Mouse (Mus musculus): ENCODE results near the gene P4ha1. TPM values are rescaled to one million over a fixed set of nuclear protein-coding genes. Genes with fewer than 3 reads are reported as not detected.
"Not testable (repeated sequence)": the region's sequence is repeated elsewhere in the genome, so short reads cannot be mapped to it uniquely, and the experiment has no call there.

The P4ha1 gene
- polyA plus RNA-seq, 1 experiment from 2014 or later = 44.6 TPM

DNA sequence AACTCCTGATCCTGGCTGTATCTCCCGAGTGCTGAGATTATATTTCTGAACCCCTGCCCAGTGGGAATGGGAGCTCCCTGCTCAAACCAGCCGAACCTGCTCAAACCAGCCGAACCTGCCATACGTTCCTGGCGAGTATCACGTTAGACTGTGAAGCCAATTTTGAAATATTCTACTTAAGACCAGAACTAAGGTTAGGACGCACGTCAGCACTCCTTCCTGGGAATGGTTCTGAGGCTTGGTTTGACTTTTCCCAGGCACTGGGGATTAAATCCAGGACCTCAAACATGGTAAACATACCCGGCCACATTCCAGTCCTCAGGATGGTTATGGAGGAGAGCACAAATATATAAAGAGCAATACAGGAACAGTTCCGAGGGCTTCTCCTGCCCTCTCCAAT is 54.8 kb downstream of the P4ha1 start:
- 91% methylated on average over 10 of the region's 10 CpGs for WGBS
- no peaks in the 10 kb centered on the region for H3K27me3 ChIP-seq (ENCODE audit: control insufficient read depth, insufficient read depth, low read length)
- no peak for ATAC-seq (ENCODE audit: low FRiP score)
- no peak overlapping the region for H3K9ac ChIP-seq (ENCODE audit: low read depth, low read length)
- no peak overlapping the region for H3K4me3 ChIP-seq (ENCODE audit: low read depth, low read length)
- no peaks in the 10 kb centered on the region for H3K4me1 ChIP-seq (replicated peaks; ENCODE audit: control insufficient read depth, insufficient read depth, low read length)
- no peak overlapping the region for H3K4me2 ChIP-seq (replicated peaks; ENCODE audit: low read depth, low read length)
- no peak for DNase-seq (ENCODE audit: low spot score)
- no peak overlapping the region for H3K27ac ChIP-seq (ENCODE audit: low read depth, low read length)
- no peaks in the 10 kb centered on the region for H3K9me3 ChIP-seq (ENCODE audit: control insufficient read depth, low read length)
- no peaks in the 10 kb centered on the region for H3K36me3 ChIP-seq (ENCODE audit: control insufficient read depth, insufficient read depth, low read length)

DNA sequence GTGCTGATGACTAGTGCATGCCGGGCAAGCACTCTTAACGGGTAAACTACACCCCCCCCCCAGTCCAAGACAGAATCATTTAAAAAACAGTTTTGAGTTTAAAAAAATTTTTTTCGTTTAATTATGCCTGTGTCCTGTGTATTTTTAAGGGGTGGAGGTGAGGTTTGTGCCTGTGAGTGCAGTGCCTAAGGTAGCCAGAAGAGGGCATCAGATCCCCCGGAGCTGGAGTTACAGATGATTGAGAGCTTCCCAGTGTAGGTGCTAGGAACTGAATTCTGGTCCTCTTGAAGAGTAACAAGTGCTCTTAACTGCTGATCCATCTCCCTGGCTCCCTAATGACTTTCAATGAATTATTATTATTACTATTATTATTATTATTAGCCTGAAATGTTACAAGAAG is 55.6 kb downstream of the P4ha1 start:
- no peaks in the 10 kb centered on the region for H3K27me3 ChIP-seq (ENCODE audit: control insufficient read depth, insufficient read depth, low read length)
- H3K4me3 ChIP-seq (ENCODE audit: low read depth, low read length) = no peak overlapping the region
- whole genome bisulfite sequencing = 91% methylated on average over 4 of the region's 4 CpGs

DNA sequence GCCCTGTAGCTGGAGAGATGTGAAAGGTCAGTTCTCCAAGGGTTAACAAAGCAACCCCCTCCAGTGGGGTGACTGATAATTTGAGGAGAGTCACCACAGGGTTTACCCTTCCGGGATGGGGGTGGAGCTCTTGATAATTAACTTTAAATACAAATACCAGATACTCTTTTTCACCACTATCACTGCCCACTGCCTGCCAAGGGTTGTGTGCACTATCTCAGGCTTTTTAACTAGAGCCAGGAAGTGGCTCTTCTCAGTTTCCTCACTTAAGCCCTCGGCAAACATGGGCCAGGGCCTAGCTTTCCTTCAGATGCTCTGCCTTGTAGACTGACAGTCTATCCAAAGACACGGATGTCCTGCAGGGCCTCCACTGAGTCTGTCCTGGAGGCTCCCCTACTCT is 56.8 kb downstream of the P4ha1 start:
- H3K4me1 ChIP-seq (replicated peaks; ENCODE audit: control insufficient read depth, insufficient read depth, low read length) = no peaks in the 10 kb centered on the region
- H3K27me3 ChIP-seq (ENCODE audit: control insufficient read depth, insufficient read depth, low read length) = no peaks in the 10 kb centered on the region
- H3K4me3 ChIP-seq (ENCODE audit: low read depth, low read length) = no peak overlapping the region
- ATAC-seq (ENCODE audit: low FRiP score) = no peak
- no peak overlapping the region for H3K4me2 ChIP-seq (replicated peaks; ENCODE audit: low read depth, low read length)
- H3K36me3 ChIP-seq (ENCODE audit: control insufficient read depth, insufficient read depth, low read length) = no peaks in the 10 kb centered on the region
- DNase-seq (ENCODE audit: low spot score) = no peak
- no peak overlapping the region for H3K9ac ChIP-seq (ENCODE audit: low read depth, low read length)
- 43% methylated on average over 3 of the region's 3 CpGs for WGBS
- no peaks in the 10 kb centered on the region for H3K9me3 ChIP-seq (ENCODE audit: control insufficient read depth, low read length)
- no peak overlapping the region for H3K27ac ChIP-seq (ENCODE audit: low read depth, low read length)

More for the DNA sequence above, 55.6 kb downstream of the P4ha1 start:
- Histone ChIP-seq H3K9ac (ENCODE audit: low read depth, low read length) (no peak overlapping the region), H3K27ac (ENCODE audit: low read depth, low read length) (no peak overlapping the region), H3K4me2 (replicated peaks; ENCODE audit: low read depth, low read length) (no peak overlapping the region), H3K36me3 (ENCODE audit: control insufficient read depth, insufficient read depth, low read length) (no peaks in the 10 kb centered on the region), H3K4me1 (replicated peaks; ENCODE audit: control insufficient read depth, insufficient read depth, low read length) (no peaks in the 10 kb centered on the region), H3K9me3 (ENCODE audit: control insufficient read depth, low read length) (no peaks in the 10 kb centered on the region)
- DNase-seq (ENCODE audit: low spot score) (no peak), ATAC-seq (ENCODE audit: low FRiP score) (no peak)

DNA sequence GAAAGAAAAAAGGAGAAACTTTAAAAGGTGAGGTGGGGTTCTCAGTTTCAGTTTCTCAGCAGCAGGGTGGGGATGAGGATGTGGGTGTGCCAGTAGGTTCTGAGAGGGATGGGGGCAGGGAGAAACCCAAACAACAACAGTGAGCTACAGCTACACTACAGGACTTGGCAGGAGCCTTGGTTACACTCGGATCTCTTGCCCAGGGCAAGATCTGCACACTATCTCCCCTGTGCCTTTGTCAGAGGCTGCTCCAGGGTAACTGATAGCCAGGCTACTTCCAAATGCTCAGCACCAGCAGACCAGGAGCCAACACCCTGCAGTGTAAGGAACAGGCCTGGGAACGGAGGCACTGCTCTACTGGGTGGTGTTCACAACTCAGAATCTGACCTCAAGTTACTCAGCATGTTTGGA is 57.3 kb downstream of the P4ha1 start:
- WGBS = 75% methylated on average over 2 of the region's 2 CpGs
- Histone ChIP-seq H3K9ac (ENCODE audit: low read depth, low read length) (no peak overlapping the region), H3K4me1 (replicated peaks; ENCODE audit: control insufficient read depth, insufficient read depth, low read length) (no peaks in the 10 kb centered on the region), H3K36me3 (ENCODE audit: control insufficient read depth, insufficient read depth, low read length) (no peaks in the 10 kb centered on the region), H3K27ac (ENCODE audit: low read depth, low read length) (no peak overlapping the region), H3K9me3 (ENCODE audit: control insufficient read depth, low read length) (no peaks in the 10 kb centered on the region), H3K4me3 (ENCODE audit: low read depth, low read length) (no peak overlapping the region), H3K4me2 (replicated peaks; ENCODE audit: low read depth, low read length) (no peak overlapping the region), H3K27me3 (ENCODE audit: control insufficient read depth, insufficient read depth, low read length) (no peaks in the 10 kb centered on the region)
- no peak for ATAC-seq (ENCODE audit: low FRiP score)
- no peak for DNase-seq (ENCODE audit: low spot score)

DNA sequence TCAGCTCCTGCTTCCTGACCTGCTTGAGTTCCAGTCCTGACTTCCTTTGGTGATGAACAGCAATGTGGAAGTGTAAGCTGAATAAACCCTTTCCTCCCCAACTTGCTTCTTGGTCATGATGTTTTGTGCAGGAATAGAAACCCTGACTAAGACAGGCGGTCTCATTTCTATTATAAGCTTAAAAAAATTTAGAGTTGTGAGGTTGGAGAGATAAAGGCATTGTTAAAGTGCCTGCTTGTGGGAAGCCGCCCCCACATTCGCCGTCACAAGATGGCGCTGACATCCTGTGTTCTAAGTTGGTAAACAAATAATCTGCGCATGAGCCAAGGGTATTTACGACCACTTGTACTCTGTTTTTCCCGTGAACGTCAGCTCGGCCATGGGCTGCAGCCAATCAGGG is 58.5 kb downstream of the P4ha1 start:
- not testable (repeated sequence) for H3K27me3 ChIP-seq (ENCODE audit: control insufficient read depth, insufficient read depth, low read length); H3K4me2 ChIP-seq (replicated peaks; ENCODE audit: low read depth, low read length); H3K4me3 ChIP-seq (ENCODE audit: low read depth, low read length); ATAC-seq (ENCODE audit: low FRiP score); H3K9ac ChIP-seq (ENCODE audit: low read depth, low read length); H3K27ac ChIP-seq (ENCODE audit: low read depth, low read length); H3K9me3 ChIP-seq (ENCODE audit: control insufficient read depth, low read length); H3K36me3 ChIP-seq (ENCODE audit: control insufficient read depth, insufficient read depth, low read length); H3K4me1 ChIP-seq (replicated peaks; ENCODE audit: control insufficient read depth, insufficient read depth, low read length); DNase-seq (ENCODE audit: low spot score)
- 80% methylated on average over 5 of the region's 10 CpGs for WGBS

DNA sequence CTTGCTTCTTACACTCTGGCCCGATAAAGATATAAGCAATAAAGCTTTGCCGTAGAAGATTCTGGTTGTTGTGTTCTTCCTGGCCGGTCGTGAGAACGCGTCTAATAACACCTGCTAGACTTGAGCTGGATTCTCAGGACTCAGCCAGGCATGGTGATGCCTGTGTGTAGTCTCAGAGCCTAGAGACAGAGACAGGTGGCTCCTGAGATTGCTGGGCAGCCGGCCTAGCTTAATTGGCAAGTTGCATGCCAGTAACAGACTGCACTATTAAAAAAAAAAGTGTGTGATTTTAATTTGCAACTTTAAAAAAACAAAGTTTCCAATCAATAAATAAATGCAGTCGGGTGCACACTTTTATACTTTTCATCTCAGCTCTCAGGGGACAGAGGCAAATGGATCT is 63.9 kb downstream of the P4ha1 start:
- H3K27me3 ChIP-seq (ENCODE audit: control insufficient read depth, insufficient read depth, low read length) = no peaks in the 10 kb centered on the region
- no peaks in the 10 kb centered on the region for H3K9me3 ChIP-seq (ENCODE audit: control insufficient read depth, low read length)
- H3K4me1 ChIP-seq (replicated peaks; ENCODE audit: control insufficient read depth, insufficient read depth, low read length) = no peaks in the 10 kb centered on the region
- no peak for ATAC-seq (ENCODE audit: low FRiP score)
- 94% methylated on average over 7 of the region's 8 CpGs for WGBS
- no peak for DNase-seq (ENCODE audit: low spot score)
- no peak overlapping the region for H3K4me2 ChIP-seq (replicated peaks; ENCODE audit: low read depth, low read length)
- no peak overlapping the region for H3K4me3 ChIP-seq (ENCODE audit: low read depth, low read length)
- H3K27ac ChIP-seq (ENCODE audit: low read depth, low read length) = no peak overlapping the region
- no peak overlapping the region for H3K9ac ChIP-seq (ENCODE audit: low read depth, low read length)
- no peaks in the 10 kb centered on the region for H3K36me3 ChIP-seq (ENCODE audit: control insufficient read depth, insufficient read depth, low read length)

DNA sequence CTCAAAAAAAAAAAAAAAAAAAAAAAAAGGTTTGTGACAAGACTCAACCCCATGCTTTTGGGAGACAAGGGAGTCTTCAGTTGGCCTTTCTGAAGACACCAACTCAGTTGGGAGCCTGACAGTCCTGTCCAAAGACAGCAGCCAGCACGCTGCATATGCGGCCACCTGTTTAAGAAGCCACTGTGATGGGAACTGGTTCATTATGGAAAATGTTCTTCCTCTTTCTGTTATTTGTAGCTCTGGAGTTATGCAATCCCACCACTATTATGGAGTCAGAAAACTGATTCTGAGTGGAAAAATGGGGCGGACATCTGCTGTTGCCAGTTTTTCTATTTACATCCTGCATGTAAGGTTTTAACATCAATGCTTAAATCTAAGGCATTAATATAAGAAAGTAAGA is 66.6 kb downstream of the P4ha1 start:
- 96% methylated on average over 3 of the region's 3 CpGs for WGBS
- Histone ChIP-seq H3K4me1 (replicated peaks; ENCODE audit: control insufficient read depth, insufficient read depth, low read length) (no peaks in the 10 kb centered on the region), H3K4me3 (ENCODE audit: low read depth, low read length) (no peak overlapping the region), H3K4me2 (replicated peaks; ENCODE audit: low read depth, low read length) (no peak overlapping the region), H3K27me3 (ENCODE audit: control insufficient read depth, insufficient read depth, low read length) (no peaks in the 10 kb centered on the region), H3K27ac (ENCODE audit: low read depth, low read length) (no peak overlapping the region), H3K36me3 (ENCODE audit: control insufficient read depth, insufficient read depth, low read length) (no peaks in the 10 kb centered on the region), H3K9ac (ENCODE audit: low read depth, low read length) (no peak overlapping the region), H3K9me3 (ENCODE audit: control insufficient read depth, low read length) (no peaks in the 10 kb centered on the region)
- DNase-seq (ENCODE audit: low spot score) (no peak), ATAC-seq (ENCODE audit: low FRiP score) (no peak)

DNA sequence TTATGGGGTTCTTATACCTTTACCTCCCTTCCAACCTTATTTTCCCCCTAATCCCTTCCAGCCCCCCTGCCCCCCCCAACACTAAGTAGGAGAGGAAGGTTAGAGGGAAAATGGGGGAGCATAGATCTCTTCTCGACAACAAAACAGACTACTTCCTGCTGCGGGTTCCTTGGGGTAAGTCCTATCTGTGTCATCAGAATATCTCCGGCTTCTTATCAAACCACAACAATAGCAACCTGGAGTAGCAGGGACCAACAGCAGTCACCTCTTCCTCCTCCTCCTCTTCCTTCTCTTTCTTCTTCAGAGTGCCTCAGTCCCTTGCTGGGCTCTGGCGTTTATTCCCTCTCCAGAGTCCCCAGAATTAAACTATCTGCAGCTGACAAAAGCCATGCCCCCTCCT is 68.8 kb downstream of the P4ha1 start:
- 61% methylated on average over 4 of the region's 4 CpGs for WGBS
- no peak overlapping the region for H3K27ac ChIP-seq (ENCODE audit: low read depth, low read length)
- DNase-seq (ENCODE audit: low spot score) = no peak
- no peaks in the 10 kb centered on the region for H3K9me3 ChIP-seq (ENCODE audit: control insufficient read depth, low read length)
- no peaks in the 10 kb centered on the region for H3K27me3 ChIP-seq (ENCODE audit: control insufficient read depth, insufficient read depth, low read length)
- H3K4me3 ChIP-seq (ENCODE audit: low read depth, low read length) = no peak overlapping the region
- no peak overlapping the region for H3K9ac ChIP-seq (ENCODE audit: low read depth, low read length)
- H3K4me1 ChIP-seq (replicated peaks; ENCODE audit: control insufficient read depth, insufficient read depth, low read length) = no peaks in the 10 kb centered on the region
- no peak overlapping the region for H3K4me2 ChIP-seq (replicated peaks; ENCODE audit: low read depth, low read length)
- ATAC-seq (ENCODE audit: low FRiP score) = no peak
- H3K36me3 ChIP-seq (ENCODE audit: control insufficient read depth, insufficient read depth, low read length) = no peaks in the 10 kb centered on the region

DNA sequence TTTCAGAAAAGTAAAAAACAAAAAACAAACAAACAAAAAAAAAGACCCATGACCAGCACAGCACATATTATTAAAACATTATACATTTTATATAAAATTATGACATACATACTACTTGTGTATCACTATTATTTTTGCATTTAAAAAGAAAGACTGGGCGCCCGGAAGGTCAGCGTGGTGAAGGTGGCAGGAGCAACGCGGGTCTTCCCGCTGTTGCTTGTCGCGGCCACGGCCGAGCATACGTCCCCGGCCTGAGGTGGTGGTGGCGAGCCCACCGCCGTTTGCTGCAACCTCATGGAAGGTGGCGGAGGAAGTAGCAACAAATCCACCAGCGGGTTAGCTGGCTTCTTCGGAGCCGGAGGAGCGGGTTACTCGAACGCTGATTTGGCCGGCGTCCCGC is 72.4 kb downstream of the P4ha1 start, which contains the start of gene Gm10273:
Gene Gm10273 (plus strand): TSS at position 172 of the 400 bp plus-strand sequence.
- H3K9ac ChIP-seq (ENCODE audit: low read depth, low read length); H3K4me3 ChIP-seq (ENCODE audit: low read depth, low read length); H3K36me3 ChIP-seq (ENCODE audit: control insufficient read depth, insufficient read depth, low read length); H3K4me1 ChIP-seq (replicated peaks; ENCODE audit: control insufficient read depth, insufficient read depth, low read length); H3K27ac ChIP-seq (ENCODE audit: low read depth, low read length); H3K4me2 ChIP-seq (replicated peaks; ENCODE audit: low read depth, low read length); H3K9me3 ChIP-seq (ENCODE audit: control insufficient read depth, low read length); DNase-seq (ENCODE audit: low spot score); H3K27me3 ChIP-seq (ENCODE audit: control insufficient read depth, insufficient read depth, low read length); ATAC-seq (ENCODE audit: low FRiP score): not testable (repeated sequence)
- 91% methylated on average over 6 of the region's 25 CpGs for WGBS

All from hindbrain, embryonic 11.5 days (tissue).